Mouse (Mus musculus): ENCODE results near the gene Acat3. TPM values are rescaled to one million over a fixed set of nuclear protein-coding genes. Genes with fewer than 3 reads are reported as not detected.

Gene Acat3
- polyA plus RNA-seq, 1 experiment from 2014 or later: 0.92 TPM

GRCm38 (mm10) chr17:12891054-12891453 is 49.3 kb downstream of the Acat3 start:
- Histone ChIP-seq H3K36me3 (peaks cover 44% of the 10 kb centered on the region), H3K4me1 (replicated peaks) (no peaks in the 10 kb centered on the region), H3K9ac (replicated peaks) (no peak overlapping the region), H3K4me2 (replicated peaks) (no peak overlapping the region), H3K27me3 (no peaks in the 10 kb centered on the region), H3K9me3 (no peaks in the 10 kb centered on the region), H3K27ac (no peak overlapping the region), H3K4me3 (replicated peaks) (no peak overlapping the region)
- ATAC-seq: no peak
- 84% methylated on average over 4 of the region's 4 CpGs for whole genome bisulfite sequencing

- H3K27ac ChIP-seq: no peak overlapping the region
Measured at GRCm38 (mm10) chr17:12887021-12887775, 53.2 kb downstream of the Acat3 start.

GRCm38 (mm10) chr17:12886620-12887019 is 53.8 kb downstream of the Acat3 start:
- ATAC-seq: no peak
- H3K4me2 ChIP-seq (replicated peaks): no peak overlapping the region
- no peak overlapping the region for H3K9ac ChIP-seq (replicated peaks)
- WGBS: 35% methylated on average over 6 of the region's 6 CpGs
- H3K9me3 ChIP-seq: no peaks in the 10 kb centered on the region
- H3K4me1 ChIP-seq (replicated peaks): no peaks in the 10 kb centered on the region
- no peaks in the 10 kb centered on the region for H3K27me3 ChIP-seq
- H3K4me3 ChIP-seq (replicated peaks): no peak overlapping the region
- peaks cover 27% of the 10 kb centered on the region for H3K36me3 ChIP-seq
- H3K27ac ChIP-seq: no peak overlapping the region

More at GRCm38 (mm10) chr17:12887021-12887775, 53.2 kb downstream of the Acat3 start:
- H3K9me3 ChIP-seq: no peaks in the 10 kb centered on the region
- H3K4me2 ChIP-seq (replicated peaks): no peak overlapping the region
- H3K36me3 ChIP-seq: peaks cover 27% of the 10 kb centered on the region
- no peak overlapping the region for H3K9ac ChIP-seq (replicated peaks)
- H3K4me1 ChIP-seq (replicated peaks): no peaks in the 10 kb centered on the region
- WGBS: 85% methylated on average over 15 of the region's 15 CpGs
- no peaks in the 10 kb centered on the region for H3K27me3 ChIP-seq
- ATAC-seq: no peak
- no peak overlapping the region for H3K4me3 ChIP-seq (replicated peaks)

GRCm38 (mm10) chr17:12881216-12881615 is 59.2 kb downstream of the Acat3 start:
- Histone ChIP-seq H3K9me3 (no peaks in the 10 kb centered on the region), H3K27ac (no peak overlapping the region), H3K4me3 (replicated peaks) (no peak overlapping the region), H3K36me3 (no peaks in the 10 kb centered on the region), H3K4me2 (replicated peaks) (no peak overlapping the region), H3K9ac (replicated peaks) (no peak overlapping the region), H3K4me1 (replicated peaks) (0 out of 2 replicates have a peak, but pooled peaks cover 2% of the 10 kb centered on the region), H3K27me3 (peaks cover 4% of the 10 kb centered on the region; the same call in 1 of the 2 replicates)
- WGBS: 83% methylated on average over 1 of the region's 1 CpGs
- no peak for ATAC-seq

GRCm38 (mm10) chr17:12880178-12880577 is 60.2 kb downstream of the Acat3 start:
- peak; percentile 70; the same call in 1 of the 2 replicates for ATAC-seq
- 0 out of 2 replicates have a peak, but pooled peaks cover 2% of the 10 kb centered on the region for H3K4me1 ChIP-seq (replicated peaks)
- peak overlapping the region; percentile 22 for H3K4me2 ChIP-seq (replicated peaks)
- H3K9me3 ChIP-seq: no peaks in the 10 kb centered on the region
- H3K9ac ChIP-seq (replicated peaks): no peak overlapping the region; the same call in 1 of the 2 replicates
- H3K27ac ChIP-seq: no peak overlapping the region
- WGBS: 4% methylated on average over 14 of the region's 14 CpGs
- peaks cover 4% of the 10 kb centered on the region; the same call in 1 of the 2 replicates for H3K27me3 ChIP-seq
- no peaks in the 10 kb centered on the region for H3K36me3 ChIP-seq
- no peak overlapping the region for H3K4me3 ChIP-seq (replicated peaks)

GRCm38 (mm10) chr17:12875734-12876133 is 64.7 kb downstream of the Acat3 start, which contains the start of gene Mrgprh:
Gene Mrgprh (plus strand): TSS chr17:12876034.
- Histone ChIP-seq H3K4me3 (replicated peaks) (no peak within 1 kb of the TSS), H3K9ac (replicated peaks) (no peak within 1 kb of the TSS), H3K9me3 (no peaks in the 10 kb centered on the region), H3K27ac (no peak within 1 kb of the TSS), H3K36me3 (no peaks in the 10 kb centered on the region), H3K27me3 (peaks cover 4% of the 10 kb centered on the region; the same call in 1 of the 2 replicates), H3K4me2 (replicated peaks) (no peak within 1 kb of the TSS), H3K4me1 (replicated peaks) (0 out of 2 replicates have a peak, but pooled peaks cover 2% of the 10 kb centered on the region)
- 85% methylated on average over 5 of the region's 5 CpGs for WGBS
- ATAC-seq: no peak

Other genes with a start within 250 kb of the Acat3 start
- 11.0 and 11.2 TPM in 2 replicates for gene Igf2r, start 170.9 kb downstream of the Acat3 start, polyA plus RNA-seq (2015; fragmentation: Nextera tagmentation; extraction: Ambion mirVana)
- not detected in 2 replicates for gene Mas1, start 72.5 kb downstream of the Acat3 start, polyA plus RNA-seq (2015; fragmentation: Nextera tagmentation; extraction: Ambion mirVana)
- not detected in 2 replicates for gene Mrgprh, start 64.6 kb downstream of the Acat3 start, polyA plus RNA-seq (2015; fragmentation: Nextera tagmentation; extraction: Ambion mirVana)
- 1.5 and 2.0 TPM in 2 replicates for gene Pnldc1, start 30.4 kb downstream of the Acat3 start, polyA plus RNA-seq (2015; fragmentation: Nextera tagmentation; extraction: Ambion mirVana)
- gene Tcp1, start 24.9 kb downstream of the Acat3 start, polyA plus RNA-seq (2015; fragmentation: Nextera tagmentation; extraction: Ambion mirVana): 403 and 435 TPM in 2 replicates
- 138 and 145 TPM in 2 replicates for gene Mrpl18, start 24.3 kb downstream of the Acat3 start, polyA plus RNA-seq (2015; fragmentation: Nextera tagmentation; extraction: Ambion mirVana)
- gene Acat2, start 20.1 kb upstream of the Acat3 start, polyA plus RNA-seq (2015; fragmentation: Nextera tagmentation; extraction: Ambion mirVana): 360 and 384 TPM in 2 replicates
- gene Wtap, start 53.6 kb upstream of the Acat3 start, polyA plus RNA-seq (2015; fragmentation: Nextera tagmentation; extraction: Ambion mirVana): 149 and 160 TPM in 2 replicates
- 105 and 112 TPM in 2 replicates for gene Sod2, start 66.2 kb upstream of the Acat3 start, polyA plus RNA-seq (2015; fragmentation: Nextera tagmentation; extraction: Ambion mirVana)
- not detected in 2 replicates for gene Gpr31b, start 111.7 kb upstream of the Acat3 start, polyA plus RNA-seq (2015; fragmentation: Nextera tagmentation; extraction: Ambion mirVana)
- gene Tcp10b, start 120.5 kb upstream of the Acat3 start, polyA plus RNA-seq (2015; fragmentation: Nextera tagmentation; extraction: Ambion mirVana): 0.13 TPM in 1 of 2 replicates, not detected in the other
- 0.07 TPM in 1 of 2 replicates, not detected in the other for gene Unc93a, start 191.2 kb upstream of the Acat3 start, polyA plus RNA-seq (2015; fragmentation: Nextera tagmentation; extraction: Ambion mirVana)